Mouse (Mus musculus): ENCODE data around the gene Ppox. TPM values are rescaled to one million over a fixed set of nuclear protein-coding genes. Genes with fewer than 3 reads are reported as not detected.

Gene Ppox
- 60.4 to 71.5 TPM (median 66.1 TPM) in 4 replicates for total RNA-seq (2023; ENCODE audit: inconsistent age)

GRCm38 (mm10) chr1:171280916-171281527 is at the start of gene Ppox:
Ppox (minus strand) TSS chr1:171281186.

GRCm38 (mm10) chr1:171328839-171329432 is 48.0 kb upstream of the Ppox start, which contains the start of gene Dedd:
Dedd (plus strand) TSS chr1:171329145.

GRCm38 (mm10) chr1:171294298-171295062 is 13.5 kb upstream of the Ppox start, which contains the start of gene Ufc1:
Ufc1 (minus strand) TSS chr1:171295024.

GRCm38 (mm10) chr1:171287136-171288081 is 6.4 kb upstream of the Ppox start, which contains the start of gene Usp21:
Usp21 (minus strand) TSS chr1:171287991.

GRCm38 (mm10) chr1:171269848-171270572 is 11.0 kb downstream of the Ppox start, which contains the start of gene B4galt3:
B4galt3 (plus strand) TSS chr1:171270328.

GRCm38 (mm10) chr1:171250680-171251593 is 30.0 kb downstream of the Ppox start, which contains the start of gene Ndufs2:
Ndufs2 (minus strand) TSS chr1:171251388.

GRCm38 (mm10) chr1:171249913-171250600 is 30.9 kb downstream of the Ppox start, which contains the start of gene Adamts4:
Adamts4 (plus strand) TSS chr1:171250421.

GRCm38 (mm10) chr1:171234126-171234525 is 46.9 kb downstream of the Ppox start, which contains the start of gene Fcer1g:
Fcer1g (minus strand) TSS chr1:171234365.

Other genes starting within 250 kb of the Ppox start
- 1.7 to 2.7 TPM (median 2.1 TPM) in 4 replicates for gene Fcgr3, start 216.3 kb downstream of the Ppox start, total RNA-seq (2023; ENCODE audit: inconsistent age)
- gene Cfap126, start 167.3 kb downstream of the Ppox start, total RNA-seq (2023; ENCODE audit: inconsistent age) = 0.67 to 2.6 TPM (median 1.1 TPM) in 4 replicates
- gene Sdhc, start 130.6 kb downstream of the Ppox start, total RNA-seq (2023; ENCODE audit: inconsistent age) = 89.4 to 111 TPM (median 94.1 TPM) in 4 replicates
- gene Mpz, start 130.5 kb downstream of the Ppox start, total RNA-seq (2023; ENCODE audit: inconsistent age) = not detected in 4 replicates
- gene Pcp4l1, start 84.9 kb downstream of the Ppox start, total RNA-seq (2023; ENCODE audit: inconsistent age) = not detected in 4 replicates
- not detected in 4 replicates for gene Nr1i3, start 67.2 kb downstream of the Ppox start, total RNA-seq (2023; ENCODE audit: inconsistent age)
- 21.8 to 26.5 TPM (median 24.2 TPM) in 4 replicates for gene Tomm40l, start 58.7 kb downstream of the Ppox start, total RNA-seq (2023; ENCODE audit: inconsistent age)
- gene Apoa2, start 56.1 kb downstream of the Ppox start, total RNA-seq (2023; ENCODE audit: inconsistent age) = not detected in 4 replicates
- gene Fcer1g, start 46.8 kb downstream of the Ppox start, total RNA-seq (2023; ENCODE audit: inconsistent age) = 4.7 to 12.2 TPM (median 7.7 TPM) in 4 replicates
- gene Adamts4, start 30.8 kb downstream of the Ppox start, total RNA-seq (2023; ENCODE audit: inconsistent age) = not detected in 4 replicates
- 120 to 147 TPM (median 125 TPM) in 4 replicates for gene Ndufs2, start 29.8 kb downstream of the Ppox start, total RNA-seq (2023; ENCODE audit: inconsistent age)
- 79.8 to 117 TPM (median 101 TPM) in 4 replicates for gene B4galt3, start 10.9 kb downstream of the Ppox start, total RNA-seq (2023; ENCODE audit: inconsistent age)
- 48.5 to 60.7 TPM (median 55.3 TPM) in 4 replicates for gene Usp21, start 6.8 kb upstream of the Ppox start, total RNA-seq (2023; ENCODE audit: inconsistent age)
- gene Ufc1, start 13.8 kb upstream of the Ppox start, total RNA-seq (2023; ENCODE audit: inconsistent age) = 44.8 to 53.1 TPM (median 48.1 TPM) in 4 replicates
- gene Dedd, start 48.0 kb upstream of the Ppox start, total RNA-seq (2023; ENCODE audit: inconsistent age) = 31.3 to 39.4 TPM (median 34.5 TPM) in 4 replicates
- 26.8 to 31.8 TPM (median 28.6 TPM) in 4 replicates for gene Nit1, start 64.5 kb upstream of the Ppox start, total RNA-seq (2023; ENCODE audit: inconsistent age)
- 67.5 to 78.8 TPM (median 74.9 TPM) in 4 replicates for gene Pfdn2, start 64.5 kb upstream of the Ppox start, total RNA-seq (2023; ENCODE audit: inconsistent age)
- gene Klhdc9, start 79.6 kb upstream of the Ppox start, total RNA-seq (2023; ENCODE audit: inconsistent age) = 0.32 to 0.58 TPM (median 0.45 TPM) in 4 replicates
- gene Nectin4, start 88.9 kb upstream of the Ppox start, total RNA-seq (2023; ENCODE audit: inconsistent age) = 0.21 to 0.58 TPM (median 0.45 TPM) in 4 replicates
- gene Arhgap30, start 107.8 kb upstream of the Ppox start, total RNA-seq (2023; ENCODE audit: inconsistent age) = 295 to 311 TPM (median 296 TPM) in 4 replicates
- gene Usf1, start 130.1 kb upstream of the Ppox start, total RNA-seq (2023; ENCODE audit: inconsistent age) = 168 to 206 TPM (median 179 TPM) in 4 replicates
- 6.4 to 19.0 TPM (median 10.9 TPM) in 4 replicates for gene Tstd1, start 137.7 kb upstream of the Ppox start, total RNA-seq (2023; ENCODE audit: inconsistent age)
- 0.27 to 1.3 TPM (median 0.89 TPM) in 4 replicates for gene F11r, start 156.3 kb upstream of the Ppox start, total RNA-seq (2023; ENCODE audit: inconsistent age)
- 8.7 to 11.8 TPM (median 9.2 TPM) in 4 replicates for gene Alyref2, start 222.3 kb upstream of the Ppox start, total RNA-seq (2023; ENCODE audit: inconsistent age)

All from B cell, adult (primary cell).